Mouse (Mus musculus) CH12.LX (cell line): ENCODE results near the gene Crybb1. TPM values are rescaled to one million over a fixed set of nuclear protein-coding genes. Genes with fewer than 3 reads are reported as not detected.

Source experiments
- DNase-seq: peaks from one replicate; pipeline ENCODE4 v3.0.0-alpha.2; 2013; ENCODE audit errors: extremely low read depth
- H3K27ac ChIP-seq: 2 replicates; pipeline ENCODE4 v1.5.1; 2012; ENCODE audit warnings: low read depth, mild to moderate bottlenecking, control low read depth, moderate library complexity; ENCODE audit not compliant: insufficient read depth
- H3K27me3 ChIP-seq: replicated peaks from 2 replicates; pipeline ENCODE3; 2012; ENCODE audit warnings: inconsistent platforms
- H3K36me3 ChIP-seq, 2 experiments: replicated peaks in 1 of 2; 2 replicates each; pipeline versions ENCODE3 to v1.6.1; 2012; ENCODE audit warnings: inconsistent platforms in 1 of 2, low read length in 1 of 2, mild to moderate bottlenecking in 1 of 2, mixed read lengths in 1 of 2, moderate library complexity in 1 of 2; ENCODE audit not compliant: control insufficient read depth in 1 of 2, insufficient read depth in 1 of 2
- H3K4me1 ChIP-seq, 2 experiments: 2 replicates each; pipeline ENCODE4 v1.6.1; 2012; ENCODE audit warnings: inconsistent platforms in 1 of 2, moderate library complexity in 1 of 2; ENCODE audit not compliant: insufficient read depth in 2 of 2, control insufficient read depth in 1 of 2
- H3K4me2 ChIP-seq: 2 replicates; pipeline ENCODE4 v1.6.1; 2012; ENCODE audit warnings: low read depth, mild to moderate bottlenecking, control low read depth; ENCODE audit not compliant: poor library complexity, insufficient read depth, severe bottlenecking
- H3K4me3 ChIP-seq, 3 experiments: fragments of 150-350 bp in 1 of 3; sonication (generic) in 1 of 3; replicated peaks in 1 of 3; 2 replicates each; pipeline versions ENCODE3 to v1.5.1; 2011 to 2012; ENCODE audit warnings: low read depth in 2 of 3, low read length in 2 of 3, mild to moderate bottlenecking in 2 of 3, moderate library complexity in 2 of 3, control low read depth in 1 of 3, improper control_type of control experiment in 1 of 3, inconsistent platforms in 1 of 3, mixed read lengths in 1 of 3; ENCODE audit not compliant: poor library complexity in 1 of 3
- H3K79me2 ChIP-seq: replicated peaks from 2 replicates; pipeline ENCODE4 v1.6.1; 2012; ENCODE audit warnings: mild to moderate bottlenecking, moderate library complexity; ENCODE audit not compliant: control insufficient read depth, poor library complexity, insufficient read depth, severe bottlenecking; ENCODE audit errors: extremely low read depth
- H3K9ac ChIP-seq: 2 replicates; pipeline ENCODE4 v1.6.1; 2012; ENCODE audit warnings: low read depth, mild to moderate bottlenecking, control low read depth, moderate library complexity; ENCODE audit not compliant: insufficient read depth
- H3K9me3 ChIP-seq: replicated peaks from 2 replicates; pipeline ENCODE3; 2012; ENCODE audit warnings: low read length, inconsistent platforms, mixed read lengths
- BHLHE40 ChIP-seq: IDR thresholded peaks from 2 replicates; pipeline ENCODE4 v1.6.1; 2011; ENCODE audit warnings: mild to moderate bottlenecking, low read depth, low read length, improper control_type of control experiment
- CHD1 ChIP-seq: IDR thresholded peaks from 2 replicates; pipeline ENCODE4 v1.6.1; 2012; ENCODE audit warnings: low read depth, low read length, improper control_type of control experiment, inconsistent platforms
- CHD2 ChIP-seq: IDR thresholded peaks from 2 replicates; pipeline ENCODE4 v1.6.1; 2011; ENCODE audit warnings: low read length, improper control_type of control experiment
- CTCF ChIP-seq, 2 experiments: IDR thresholded peaks in 1 of 2; conservative IDR thresholded peaks in 1 of 2; 2 replicates each; pipeline ENCODE4 v1.5.1; 2011 to 2012; ENCODE audit warnings: low read depth in 2 of 2, low read length in 2 of 2, improper control_type of control experiment in 1 of 2, inconsistent platforms in 1 of 2, mild to moderate bottlenecking in 1 of 2, moderate library complexity in 1 of 2
- EP300 ChIP-seq: IDR thresholded peaks from 2 replicates; pipeline ENCODE4 v1.6.1; 2011; ENCODE audit warnings: low read length, improper control_type of control experiment
- GABPA ChIP-seq: IDR thresholded peaks from 2 replicates; pipeline ENCODE4 v1.6.1; 2012; ENCODE audit warnings: low read depth, low read length, improper control_type of control experiment, inconsistent platforms; ENCODE audit not compliant: insufficient replicate concordance
- JUN ChIP-seq: IDR thresholded peaks from 2 replicates; pipeline ENCODE4 v1.6.1; 2011; ENCODE audit warnings: low read depth, mild to moderate bottlenecking, low read length, improper control_type of control experiment, moderate library complexity; ENCODE audit not compliant: insufficient read depth
- JUND ChIP-seq: conservative IDR thresholded peaks from 2 replicates; pipeline ENCODE4 v1.6.1; 2011; ENCODE audit warnings: low read depth, low read length, improper control_type of control experiment
- KAT2A ChIP-seq: IDR thresholded peaks from 2 replicates; pipeline ENCODE4 v1.6.1; 2012; ENCODE audit warnings: low read length, improper control_type of control experiment, inconsistent platforms; ENCODE audit not compliant: insufficient replicate concordance
- MAFK ChIP-seq: IDR thresholded peaks from 2 replicates; pipeline ENCODE4 v1.6.1; 2011; ENCODE audit warnings: low read length, improper control_type of control experiment; ENCODE audit not compliant: insufficient replicate concordance
- MAX ChIP-seq: IDR thresholded peaks from 2 replicates; pipeline ENCODE4 v1.6.1; 2011; ENCODE audit warnings: low read length, improper control_type of control experiment
- MEF2A ChIP-seq: IDR thresholded peaks from 2 replicates; pipeline ENCODE4 v1.6.1; 2014; ENCODE audit warnings: low read depth, mild to moderate bottlenecking, inconsistent platforms, low read length, improper control_type of control experiment, borderline replicate concordance
- MYC ChIP-seq: IDR thresholded peaks from 2 replicates; pipeline ENCODE4 v1.6.1; 2011; ENCODE audit warnings: low read depth, mild to moderate bottlenecking, improper control_type of control experiment, low read length
- NELFE ChIP-seq: IDR thresholded peaks from 2 replicates; pipeline ENCODE4 v1.6.1; 2011; ENCODE audit warnings: low read depth, low read length, improper control_type of control experiment
- PAX5 ChIP-seq: IDR thresholded peaks from 2 replicates; pipeline ENCODE4 v1.6.1; 2012; ENCODE audit warnings: low read length, inconsistent platforms, mixed read lengths
- POLR2AphosphoS2 ChIP-seq: IDR thresholded peaks from 2 replicates; pipeline ENCODE4 v1.6.1; 2011; ENCODE audit warnings: low read depth, low read length, improper control_type of control experiment
- RAD21 ChIP-seq: IDR thresholded peaks from 2 replicates; pipeline ENCODE4 v1.6.1; 2011; ENCODE audit warnings: low read depth, mild to moderate bottlenecking, low read length, improper control_type of control experiment, moderate library complexity
- RCOR1 ChIP-seq: conservative IDR thresholded peaks from 2 replicates; pipeline ENCODE4 v1.6.1; 2012; ENCODE audit warnings: low read depth, mild to moderate bottlenecking, inconsistent platforms, low read length, improper control_type of control experiment
- SIN3A ChIP-seq: IDR thresholded peaks from 2 replicates; pipeline ENCODE4 v1.6.1; 2012; ENCODE audit warnings: low read length, improper control_type of control experiment, inconsistent platforms
- TBP ChIP-seq: conservative IDR thresholded peaks from 2 replicates; pipeline ENCODE4 v1.6.1; 2011; ENCODE audit warnings: low read depth, low read length, improper control_type of control experiment
- TCF12 ChIP-seq: IDR thresholded peaks from 2 replicates; pipeline ENCODE4 v1.6.1; 2014; ENCODE audit warnings: low read depth, mild to moderate bottlenecking, inconsistent platforms, low read length, improper control_type of control experiment
- UBTF ChIP-seq: IDR thresholded peaks from 2 replicates; pipeline ENCODE4 v1.6.1; 2012; ENCODE audit warnings: low read depth, mild to moderate bottlenecking, inconsistent platforms, low read length, improper control_type of control experiment, moderate library complexity
- USF1 ChIP-seq: IDR thresholded peaks from 2 replicates; pipeline ENCODE4 v1.6.1; 2014; ENCODE audit warnings: low read depth, mild to moderate bottlenecking, inconsistent platforms, low read length, improper control_type of control experiment
- ZC3H11A ChIP-seq: IDR thresholded peaks from 2 replicates; pipeline ENCODE4 v1.6.1; 2012; ENCODE audit warnings: low read depth, mild to moderate bottlenecking, inconsistent platforms, low read length, improper control_type of control experiment
- ZKSCAN1 ChIP-seq: IDR thresholded peaks from 2 replicates; pipeline ENCODE4 v1.6.1; 2012; ENCODE audit warnings: low read depth, inconsistent platforms, low read length, improper control_type of control experiment, borderline replicate concordance
- ZMIZ1 ChIP-seq: IDR thresholded peaks from 2 replicates; pipeline ENCODE4 v1.6.1; 2012; ENCODE audit warnings: low read depth, mild to moderate bottlenecking, inconsistent platforms, low read length, improper control_type of control experiment
- dilution Hi-C: fragments of 300-500 bp; cut with MboI; formaldehyde crosslinking; loops from 2 replicates; pipeline ENCODE4 v1.14.3; 2020; ENCODE audit warnings: low sequenced_read_pairs; ENCODE audit not compliant: extremely low pct_unique_long_range_greater_than_20kb, extremely low pct_ligation_motif_present
- in situ Hi-C: fragments of 300-500 bp; cut with MboI; formaldehyde crosslinking; loops from 3 replicates; pipeline ENCODE4 v1.14.3; 2019; ENCODE audit warnings: low sequenced_read_pairs, low pct_ligation_motif_present, low pct_unique_long_range_greater_than_20kb, mixed read lengths
- polyA plus RNA-seq: library from polyadenylated mRNA; unstranded; fragments of >175 nt; gene quantifications from 2 replicates; pipeline ENCODE4 v1.2.1, GENCODE M21; 2012; ENCODE audit warnings: low read depth; ENCODE audit not compliant: insufficient read length
- total RNA-seq, 2 experiments: library from RNA; depleted of rRNA; stranded (reverse); fragments of 300-350 nt in 1 of 2; fragments of >200 nt in 1 of 2; gene quantifications; 2 replicates each; pipeline ENCODE4 v1.2.3; 2012 to 2014

The Crybb1 gene
- total and polyA plus RNA-seq, 3 experiments, result not detected

DNA sequence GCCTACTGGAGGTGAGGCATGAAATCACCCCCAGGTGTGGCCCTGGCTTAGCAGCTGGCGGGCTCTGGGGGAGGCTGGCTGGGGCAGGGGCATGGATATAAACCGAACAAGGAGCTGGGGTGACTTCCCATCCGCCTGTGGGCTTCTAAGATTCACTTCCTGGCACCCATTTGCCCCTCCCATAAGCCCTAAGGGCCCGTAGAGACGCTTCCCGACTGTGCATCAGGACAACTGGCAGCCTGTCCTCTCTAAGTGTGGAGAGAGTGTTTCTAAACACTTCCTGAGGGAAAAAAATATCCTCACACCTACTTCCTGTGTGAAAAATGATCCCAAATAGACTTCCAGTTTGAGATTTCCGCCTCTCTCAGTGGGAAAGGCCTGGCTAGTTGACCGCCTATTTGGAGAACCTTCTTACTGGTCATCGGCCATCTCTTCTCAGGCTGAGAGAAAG lies 39.8 kb upstream of the Crybb1 start:
- TF ChIP-seq TBP, result no peak
- no peak for TF ChIP-seq ZMIZ1
- no peak for TF ChIP-seq SIN3A
- no peak for TF ChIP-seq KAT2A
- TF ChIP-seq POLR2AphosphoS2, result no peak
- TF ChIP-seq ZKSCAN1, result no peak
- TF ChIP-seq JUND, result no peak
- no peak for TF ChIP-seq MAFK
- no peak for TF ChIP-seq PAX5
- no peak for TF ChIP-seq CHD1
- no peak for TF ChIP-seq USF1
- no peak for TF ChIP-seq TCF12
- no peak for TF ChIP-seq RAD21
- H3K36me3 ChIP-seq, result no peaks in the 10 kb centered on the region
- in situ Hi-C loops, result loop anchor here (10.0 kb wide), 1 partner anchor 209 kb away; no protein-coding TSS in a partner anchor
- H3K9me3 ChIP-seq, result peaks cover 10% of the 10 kb centered on the region
- dilution Hi-C loops, result no loop called here
- DNase-seq, result no peak
- no peaks in the 10 kb centered on the region for H3K79me2 ChIP-seq
- no peak overlapping the region for H3K4me2 ChIP-seq
- H3K27ac ChIP-seq, result no peak overlapping the region
- H3K27me3 ChIP-seq, result peaks cover 51% of the 10 kb centered on the region
- H3K4me3 ChIP-seq, result no peak overlapping the region
- H3K9ac ChIP-seq, result no peak overlapping the region
- H3K4me1 ChIP-seq, result no peaks in the 10 kb centered on the region

DNA sequence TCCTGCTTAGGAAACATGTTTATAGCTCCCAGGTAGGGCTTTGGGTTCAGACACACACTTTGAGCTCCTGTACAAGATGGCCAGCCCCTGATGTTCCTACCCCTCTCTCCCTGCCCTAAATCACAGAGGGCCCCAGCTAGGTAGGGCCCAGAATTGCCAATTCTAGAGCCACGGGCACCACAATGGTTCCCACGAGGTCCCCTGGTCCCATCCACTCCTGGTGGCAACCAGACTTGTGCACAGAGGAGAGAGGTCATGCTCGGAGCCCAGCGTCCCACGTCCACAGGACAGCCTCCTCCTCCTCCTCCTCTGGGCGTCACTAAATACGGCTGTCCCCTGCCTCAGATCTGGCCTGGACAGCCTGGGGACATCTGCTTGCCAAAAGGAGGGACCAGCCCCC lies 39.3 kb upstream of the Crybb1 start:
- no peak for DNase-seq
- no peak overlapping the region for H3K4me2 ChIP-seq
- TF ChIP-seq USF1, result no peak
- TF ChIP-seq, all 38 proteins: peak for 0
- H3K4me1 ChIP-seq, result no peaks in the 10 kb centered on the region
- no peak overlapping the region for H3K27ac ChIP-seq
- peaks cover 5% of the 10 kb centered on the region for H3K9me3 ChIP-seq
- H3K79me2 ChIP-seq, result no peaks in the 10 kb centered on the region
- in situ Hi-C loops, result loop anchor here (10.0 kb wide), 1 partner anchor 208 kb away; no protein-coding TSS in a partner anchor
- no peaks in the 10 kb centered on the region for H3K36me3 ChIP-seq
- H3K4me3 ChIP-seq, result no peak overlapping the region
- dilution Hi-C loops, result no loop called here
- H3K9ac ChIP-seq, result no peak overlapping the region
- H3K27me3 ChIP-seq, result peaks cover 56% of the 10 kb centered on the region

DNA sequence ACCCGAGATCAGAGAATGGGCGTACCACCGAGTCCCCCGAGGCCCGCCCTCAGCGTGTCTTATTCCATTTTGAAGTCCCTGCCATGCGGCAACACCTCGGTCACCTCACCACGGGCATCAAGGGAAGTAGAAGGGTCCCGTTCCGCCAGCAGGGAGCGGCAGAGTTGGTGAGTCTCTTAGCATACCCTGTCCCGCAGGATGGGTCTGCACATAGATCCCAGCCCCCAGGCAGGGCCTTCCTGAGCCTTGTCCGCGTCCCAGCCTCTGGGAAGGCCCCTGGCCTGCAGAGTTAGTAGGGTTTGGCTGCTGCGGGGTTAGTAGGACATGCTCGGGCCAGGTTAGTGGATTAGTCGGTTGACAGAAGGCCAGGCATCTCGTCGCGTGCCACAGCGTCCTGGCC lies 38.6 kb upstream of the Crybb1 start:
- in situ Hi-C loops, result loop anchor here (10.0 kb wide), 1 partner anchor 208 kb away; no protein-coding TSS in a partner anchor

More for the DNA sequence above, 38.6 kb upstream of the Crybb1 start:
- TF ChIP-seq TCF12 (no peak), BHLHE40 (no peak), RCOR1 (no peak), GABPA (no peak), MYC (no peak), ZC3H11A (no peak), NELFE (no peak), CTCF (conservative IDR thresholded peaks at IDR 0.05 in 1 of 2, IDR thresholded peaks at IDR 0.05 in 1 of 2; ENCODE audit: low read depth in 2 of 2, low read length in 2 of 2) (no peak), UBTF (no peak), EP300 (no peak), MAX (no peak), ZKSCAN1 (no peak), TBP (no peak), MEF2A (no peak), CHD2 (no peak), JUN (no peak)
- TF ChIP-seq, all 38 proteins: peak for 0
- DNase-seq, result no peak
- no peak overlapping the region for H3K4me3 ChIP-seq
- no peaks in the 10 kb centered on the region for H3K79me2 ChIP-seq
- H3K4me2 ChIP-seq, result no peak overlapping the region
- peaks cover 62% of the 10 kb centered on the region for H3K27me3 ChIP-seq
- dilution Hi-C loops, result no loop called here
- no peaks in the 10 kb centered on the region for H3K9me3 ChIP-seq
- no peaks in the 10 kb centered on the region for H3K36me3 ChIP-seq
- H3K9ac ChIP-seq, result no peak overlapping the region
- H3K27ac ChIP-seq, result no peak overlapping the region
- H3K4me1 ChIP-seq, result no peaks in the 10 kb centered on the region
